ENCODE assay signal across 9 mouse cellular contexts in the genomic region with DNA sequence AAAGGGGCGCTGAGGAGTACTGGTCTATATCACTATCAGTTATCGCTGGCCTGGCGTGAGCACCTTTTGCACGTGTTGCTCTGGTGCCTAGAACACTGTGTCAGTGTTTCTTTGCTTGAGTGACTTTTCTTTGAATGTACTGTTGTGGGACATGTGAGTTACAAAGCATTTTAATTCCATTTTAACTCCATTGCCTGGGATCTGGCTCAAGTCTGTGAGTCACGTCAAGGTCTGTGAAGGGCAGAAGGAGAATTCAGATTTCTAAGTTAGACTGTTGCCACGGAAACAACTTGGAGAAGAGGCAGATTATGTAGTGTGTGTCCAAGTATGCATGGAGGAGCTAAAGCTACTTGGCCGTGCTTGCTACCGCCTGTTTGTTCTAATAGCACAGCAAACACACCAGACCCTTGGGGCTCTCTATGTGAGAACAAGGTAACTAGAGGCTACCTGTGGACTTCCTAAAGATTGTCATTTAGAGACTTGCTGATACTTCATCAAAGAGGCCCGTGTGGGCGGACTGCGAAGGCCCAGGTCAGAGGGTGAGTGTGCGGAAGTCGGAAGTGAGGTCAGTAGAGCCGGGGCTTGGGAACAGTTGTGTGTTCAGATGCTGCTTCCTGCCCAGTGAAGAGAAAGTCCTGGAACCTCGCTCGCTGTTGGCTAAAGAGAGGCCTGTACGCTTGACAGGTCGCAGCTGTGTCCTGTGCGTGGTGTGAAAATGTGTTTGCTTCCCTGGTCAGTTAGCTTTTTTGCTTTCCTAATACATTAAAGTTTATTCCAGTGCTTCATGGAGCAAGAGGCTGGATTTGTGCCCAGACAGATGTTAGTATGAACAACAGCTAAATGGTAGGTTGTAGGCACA. TPM values are rescaled to one million over a fixed set of nuclear protein-coding genes. Genes with fewer than 3 reads are reported as not detected.
A peak's percentile ranks its signal among the peaks of the same experiment; 100 is the strongest.
DNase-seq lines count a peak whose midpoint lies in the region; ATAC-seq and TF ChIP-seq lines count a peak whose summit lies in the region.
"Had no signal": no experiment of that assay in that cellular context is flagged by ENCODE, and none has a peak within 500 bp of the region (broad histone marks: within the 10 kb centered on the region; RNA-seq: fewer than 3 reads in every experiment).

No protein-coding gene starts in this region.

- no peak for ATAC-seq in forebrain, embryonic 14.5 days
- ATAC-seq in forebrain, embryonic 15.5 days (replicated peaks): no peak
- peak; percentile 65; the same call in 1 of the 2 replicates for ATAC-seq in stomach, embryonic 16.5 days (ENCODE audit: insufficient read depth, low FRiP score)

- no peak for TF ChIP-seq CTCF in brain, embryonic 14.5 days (IDR thresholded peaks at IDR 0.05; ENCODE audit: borderline replicate concordance, extremely low read depth, insufficient read depth, insufficient read length)
- TF ChIP-seq CTCF in lung, adult 2 months (IDR thresholded peaks at IDR 0.05; ENCODE audit: insufficient read depth, low read length): no peak

- H3K36me3 ChIP-seq in forebrain, embryonic 14.5 days (ENCODE audit: control insufficient read depth, insufficient read depth, low read length): no peaks in the 10 kb centered on the region
- H3K36me3 ChIP-seq in forebrain, embryonic 15.5 days: no peaks in the 10 kb centered on the region
- H3K36me3 ChIP-seq in stomach, embryonic 16.5 days (ENCODE audit: control insufficient read depth, insufficient read depth, low read length): no peaks in the 10 kb centered on the region

- no peak overlapping the region for H3K4me2 ChIP-seq in forebrain, embryonic 14.5 days (ENCODE audit: low read length)
- no peak overlapping the region for H3K4me2 ChIP-seq in forebrain, embryonic 15.5 days (replicated peaks)
- H3K4me2 ChIP-seq in stomach, embryonic 16.5 days (ENCODE audit: low read depth, low read length): no peak overlapping the region

- no peaks in the 10 kb centered on the region for H3K9me3 ChIP-seq in forebrain, embryonic 14.5 days (replicated peaks; ENCODE audit: control insufficient read depth, low read length)
- no peaks in the 10 kb centered on the region for H3K9me3 ChIP-seq in forebrain, embryonic 15.5 days
- no peaks in the 10 kb centered on the region; the same call in 1 of the 2 replicates for H3K9me3 ChIP-seq in stomach, embryonic 16.5 days (replicated peaks; ENCODE audit: control insufficient read depth, low read length)

- intact Hi-C loops in heart, postnatal 25 days (cut with DNase I): loop anchor here (5.0 kb wide), 2 partner anchors 36 to 39 kb away; a partner anchor contains a TSS
- intact Hi-C loops in left cerebral cortex, postnatal 4 days (cut with DNase I): no loop called here

- H3K27me3 ChIP-seq in forebrain, embryonic 14.5 days (replicated peaks; ENCODE audit: control insufficient read depth, insufficient read depth, low read length): no peaks in the 10 kb centered on the region
- no peaks in the 10 kb centered on the region for H3K27me3 ChIP-seq in forebrain, embryonic 15.5 days
- H3K27me3 ChIP-seq in stomach, embryonic 16.5 days (ENCODE audit: control insufficient read depth, insufficient read depth, low read length): no peaks in the 10 kb centered on the region

- no peaks in the 10 kb centered on the region for H3K4me1 ChIP-seq in forebrain, embryonic 14.5 days (ENCODE audit: control insufficient read depth, insufficient read depth, low read length)
- H3K4me1 ChIP-seq in forebrain, embryonic 15.5 days: peaks cover 14% of the 10 kb centered on the region
- peaks cover 36% of the 10 kb centered on the region for H3K4me1 ChIP-seq in lung, adult 2 months (ENCODE audit: control insufficient read depth, insufficient read depth, low read length)
- H3K4me1 ChIP-seq in stomach, embryonic 16.5 days (ENCODE audit: control insufficient read depth, insufficient read depth, low read length): peaks cover 51% of the 10 kb centered on the region

- WGBS in forebrain, embryonic 14.5 days: 80% methylated on average over 19 of the region's 19 CpGs
- 76% methylated on average over 19 of the region's 19 CpGs for WGBS in forebrain, embryonic 15.5 days
- 29% methylated on average over 19 of the region's 19 CpGs for WGBS in lung, adult 2 months
- WGBS in stomach, embryonic 16.5 days: 54% methylated on average over 19 of the region's 19 CpGs

- no peak for TF ChIP-seq POLR2A in brain, embryonic 14.5 days (IDR thresholded peaks at IDR 0.05; ENCODE audit: borderline replicate concordance, extremely low read depth, insufficient read depth, insufficient read length, poor library complexity, severe bottlenecking)
- TF ChIP-seq POLR2A in lung, adult 2 months (IDR thresholded peaks at IDR 0.05; ENCODE audit: borderline replicate concordance, extremely low read depth, low read depth, low read length): peak; percentile 32; the same call in 1 of the 2 replicates

- no peak overlapping the region for H3K27ac ChIP-seq in forebrain, embryonic 14.5 days (ENCODE audit: low read depth, low read length)
- H3K27ac ChIP-seq in forebrain, embryonic 15.5 days (replicated peaks): no peak overlapping the region
- H3K27ac ChIP-seq in stomach, embryonic 16.5 days (ENCODE audit: low read length): peak overlapping the region; percentile 80

- H3K4me3 ChIP-seq in forebrain, embryonic 14.5 days (ENCODE audit: low read depth, low read length): no peak overlapping the region
- H3K4me3 ChIP-seq in forebrain, embryonic 15.5 days: no peak overlapping the region
- no peak overlapping the region for H3K4me3 ChIP-seq in lung, adult 2 months (replicated peaks; ENCODE audit: extremely low read depth, low read depth, low read length)
- H3K4me3 ChIP-seq in stomach, embryonic 16.5 days (replicated peaks; ENCODE audit: low read length): no peak overlapping the region
- H3K4me3 ChIP-seq: myocyte had no signal

- H3K9ac ChIP-seq in forebrain, embryonic 14.5 days (ENCODE audit: low read length): no peak overlapping the region
- no peak overlapping the region for H3K9ac ChIP-seq in forebrain, embryonic 15.5 days (replicated peaks)
- H3K9ac ChIP-seq in stomach, embryonic 16.5 days (ENCODE audit: low read length): no peak overlapping the region

- DNase-seq in forebrain, embryonic 14.5 days (ENCODE audit: low spot score): peak; percentile 44
- peak; percentile 59 for DNase-seq in brain, embryonic 14.5 days (ENCODE audit: low read depth)
- peak; percentile 80 for DNase-seq in heart, postnatal 25 days (ENCODE audit: low spot score)
- DNase-seq in lung, adult 2 months: peak; percentile 48
- no peak for DNase-seq in layer of hippocampus, postnatal 10 days (ENCODE audit: low spot score in 2 of 2)
- no peak for DNase-seq in left cerebral cortex, postnatal 4 days

RNA-seq across cellular contexts. Expression of a gene that starts 41.0 kb away (rescaled TPM):
- 25.2 and 32.6 TPM in 2 replicates for polyA plus RNA-seq in forebrain, embryonic 14.5 days (2014; fragmentation: Nextera tagmentation; extraction: Ambion mirVana)
- 29.9 and 31.5 TPM in 2 replicates for polyA plus RNA-seq in forebrain, embryonic 15.5 days (2015; fragmentation: Nextera tagmentation; extraction: Ambion mirVana)
- polyA plus RNA-seq in brain, embryonic 14.5 days (2012; rRNA removed): 17.7 and 22.8 TPM in 2 replicates
- 10 to 100 TPM; 50.2 to 53.3 TPM for total RNA-seq in heart, postnatal 25 days (2021)
- 40.0 and 53.0 TPM in 2 replicates for polyA plus RNA-seq in lung, adult 2 months (2012; rRNA removed)
- polyA plus RNA-seq in stomach, embryonic 16.5 days (2015; fragmentation: Nextera tagmentation; extraction: Ambion mirVana): 82.6 and 84.9 TPM in 2 replicates
- 100 to 1,000 TPM; 120 to 122 TPM for total RNA-seq in layer of hippocampus, postnatal 10 days (2021)
- 10 to 100 TPM; 93.4 to 93.5 TPM for total RNA-seq in left cerebral cortex, postnatal 4 days (2021)

Comparison
In these comparisons a context has a peak if more than half of its experiments do, and no peak if none do; other contexts are left out.
1. DNase-seq: peak in forebrain, embryonic 14.5 days (single experiment), brain, embryonic 14.5 days (single experiment), heart, postnatal 25 days (single experiment) and lung, adult 2 months (single experiment); none in layer of hippocampus, postnatal 10 days (0 of 2) and left cerebral cortex, postnatal 4 days (single experiment).